Mouse (Mus musculus): ENCODE results near the gene Csdc2. TPM values are rescaled to one million over a fixed set of nuclear protein-coding genes. Genes with fewer than 3 reads are reported as not detected.

The Csdc2 gene
- polyA plus RNA-seq (2014; fragmentation: Illumina TruSeq; extraction: RNeasy Lipid Tissue Mini Kit (QIAGEN cat#74804); ENCODE audit: low read depth, low replicate concordance): 0.16 TPM

GRCm38 (mm10) chr15:81936679-81937078 lies at the start of gene Csdc2:
TSS of gene Csdc2 (plus strand) at chr15:81936759.

GRCm38 (mm10) chr15:81925760-81926445 lies 10.7 kb upstream of the Csdc2 start, which contains the start of gene Polr3h:
TSS of gene Polr3h (minus strand) at chr15:81926240.

GRCm38 (mm10) chr15:81960171-81961077 lies 23.9 kb downstream of the Csdc2 start, which contains the start of gene Pmm1:
TSS of gene Pmm1 (minus strand) at chr15:81960930.

GRCm38 (mm10) chr15:81980321-81980720 lies 43.8 kb downstream of the Csdc2 start, which contains the start of gene 1700029P11Rik:
TSS of gene 1700029P11Rik (plus strand) at chr15:81980540.

GRCm38 (mm10) chr15:81987646-81988045 lies 51.1 kb downstream of the Csdc2 start, which contains the start of gene Xrcc6:
TSS of gene Xrcc6 (plus strand) at chr15:81987835.

Other genes with a start within 250 kb of the Csdc2 start
- not detected for gene Chadl, start 239.5 kb upstream of the Csdc2 start, polyA plus RNA-seq (2014; fragmentation: Illumina TruSeq; extraction: RNeasy Lipid Tissue Mini Kit (QIAGEN cat#74804); ENCODE audit: low read depth, low replicate concordance)
- gene Zc3h7b, start 191.7 kb upstream of the Csdc2 start, polyA plus RNA-seq (2014; fragmentation: Illumina TruSeq; extraction: RNeasy Lipid Tissue Mini Kit (QIAGEN cat#74804); ENCODE audit: low read depth, low replicate concordance): 10.5 TPM
- gene Rangap1, start 191.2 kb upstream of the Csdc2 start, polyA plus RNA-seq (2014; fragmentation: Illumina TruSeq; extraction: RNeasy Lipid Tissue Mini Kit (QIAGEN cat#74804); ENCODE audit: low read depth, low replicate concordance): 4.1 TPM
- 27.4 TPM for gene Tef, start 134.3 kb upstream of the Csdc2 start, polyA plus RNA-seq (2014; fragmentation: Illumina TruSeq; extraction: RNeasy Lipid Tissue Mini Kit (QIAGEN cat#74804); ENCODE audit: low read depth, low replicate concordance)
- gene Tob2, start 78.0 kb upstream of the Csdc2 start, polyA plus RNA-seq (2014; fragmentation: Illumina TruSeq; extraction: RNeasy Lipid Tissue Mini Kit (QIAGEN cat#74804); ENCODE audit: low read depth, low replicate concordance): 5.7 TPM
- 11.7 TPM for gene Phf5a, start 64.8 kb upstream of the Csdc2 start, polyA plus RNA-seq (2014; fragmentation: Illumina TruSeq; extraction: RNeasy Lipid Tissue Mini Kit (QIAGEN cat#74804); ENCODE audit: low read depth, low replicate concordance)
- 165 TPM for gene Aco2, start 64.5 kb upstream of the Csdc2 start, polyA plus RNA-seq (2014; fragmentation: Illumina TruSeq; extraction: RNeasy Lipid Tissue Mini Kit (QIAGEN cat#74804); ENCODE audit: low read depth, low replicate concordance)
- 1.9 TPM for gene Polr3h, start 10.5 kb upstream of the Csdc2 start, polyA plus RNA-seq (2014; fragmentation: Illumina TruSeq; extraction: RNeasy Lipid Tissue Mini Kit (QIAGEN cat#74804); ENCODE audit: low read depth, low replicate concordance)
- gene Pmm1, start 24.2 kb downstream of the Csdc2 start, polyA plus RNA-seq (2014; fragmentation: Illumina TruSeq; extraction: RNeasy Lipid Tissue Mini Kit (QIAGEN cat#74804); ENCODE audit: low read depth, low replicate concordance): 2.4 TPM
- not detected for gene 1700029P11Rik, start 43.8 kb downstream of the Csdc2 start, polyA plus RNA-seq (2014; fragmentation: Illumina TruSeq; extraction: RNeasy Lipid Tissue Mini Kit (QIAGEN cat#74804); ENCODE audit: low read depth, low replicate concordance)
- gene Xrcc6, start 51.1 kb downstream of the Csdc2 start, polyA plus RNA-seq (2014; fragmentation: Illumina TruSeq; extraction: RNeasy Lipid Tissue Mini Kit (QIAGEN cat#74804); ENCODE audit: low read depth, low replicate concordance): 76.0 TPM
- 11.2 TPM for gene Desi1, start 97.1 kb downstream of the Csdc2 start, polyA plus RNA-seq (2014; fragmentation: Illumina TruSeq; extraction: RNeasy Lipid Tissue Mini Kit (QIAGEN cat#74804); ENCODE audit: low read depth, low replicate concordance)
- 312 TPM for gene Snu13, start 110.8 kb downstream of the Csdc2 start, polyA plus RNA-seq (2014; fragmentation: Illumina TruSeq; extraction: RNeasy Lipid Tissue Mini Kit (QIAGEN cat#74804); ENCODE audit: low read depth, low replicate concordance)
- not detected for gene 4930407I10Rik, start 122.4 kb downstream of the Csdc2 start, polyA plus RNA-seq (2014; fragmentation: Illumina TruSeq; extraction: RNeasy Lipid Tissue Mini Kit (QIAGEN cat#74804); ENCODE audit: low read depth, low replicate concordance)
- not detected for gene Mei1, start 133.2 kb downstream of the Csdc2 start, polyA plus RNA-seq (2014; fragmentation: Illumina TruSeq; extraction: RNeasy Lipid Tissue Mini Kit (QIAGEN cat#74804); ENCODE audit: low read depth, low replicate concordance)
- gene Ccdc134, start 191.2 kb downstream of the Csdc2 start, polyA plus RNA-seq (2014; fragmentation: Illumina TruSeq; extraction: RNeasy Lipid Tissue Mini Kit (QIAGEN cat#74804); ENCODE audit: low read depth, low replicate concordance): 1.4 TPM
- gene Srebf2, start 210.4 kb downstream of the Csdc2 start, polyA plus RNA-seq (2014; fragmentation: Illumina TruSeq; extraction: RNeasy Lipid Tissue Mini Kit (QIAGEN cat#74804); ENCODE audit: low read depth, low replicate concordance): 10.9 TPM

Measured in kidney, adult 10 weeks (tissue).